Mouse (Mus musculus) lung, postnatal 25 days (tissue): Measurements from ENCODE around the gene Ccdc126.

ENCODE experiments used
- DNase-seq: peaks from one replicate; pipeline ENCODE4 v3.0.0; 2022; ENCODE audit warnings: low spot score

Gene Ccdc126

GRCm38 (mm10) chr6:49343737-49344469 is 24.8 kb downstream of the Ccdc126 start:
- no peak for DNase-seq

- peak; percentile 89 for DNase-seq
Measured at GRCm38 (mm10) chr6:49349826-49350225, 30.8 kb downstream of the Ccdc126 start.

DNA sequence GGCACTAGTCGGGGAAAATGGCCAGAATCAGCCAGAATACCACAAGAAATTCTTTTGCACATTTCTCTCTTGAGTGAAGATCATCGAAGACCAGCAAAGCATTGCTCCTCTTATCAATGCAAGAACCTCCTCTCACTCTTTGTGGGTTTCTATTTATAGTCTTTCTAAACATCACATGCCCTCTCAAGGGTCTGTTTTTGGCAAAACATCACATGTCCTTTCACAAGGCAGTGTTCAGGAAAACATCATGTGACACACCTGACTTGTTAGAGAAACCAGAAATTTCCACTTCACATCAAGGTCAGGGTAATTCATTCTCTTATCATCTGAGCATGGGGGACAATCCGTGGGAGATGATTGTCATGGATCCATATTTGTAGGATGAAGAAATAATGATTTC is 35.5 kb downstream of the Ccdc126 start:
- DNase-seq, result no peak

DNA sequence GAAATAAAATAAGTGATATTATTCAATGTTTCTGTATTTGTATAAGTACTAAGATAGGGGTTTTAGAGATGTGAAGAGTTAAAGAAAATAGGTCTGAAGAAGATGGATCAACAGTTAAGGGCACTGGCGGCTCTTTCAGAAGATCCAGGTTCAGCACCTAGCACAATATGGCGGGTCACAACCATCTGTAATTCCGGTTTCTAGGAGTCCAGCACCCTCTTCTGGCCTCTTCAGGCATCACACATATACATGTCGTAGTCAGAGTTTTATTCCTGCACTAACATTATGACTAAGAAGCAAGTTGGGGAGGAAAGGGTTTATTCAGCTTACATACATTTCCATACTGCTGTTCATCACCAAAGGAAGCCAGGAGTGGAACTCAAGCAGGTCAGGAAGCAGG is 36.1 kb downstream of the Ccdc126 start:
- DNase-seq, result no peak

GRCm38 (mm10) chr6:49360420-49360819 is 41.3 kb downstream of the Ccdc126 start:
- no peak for DNase-seq

GRCm38 (mm10) chr6:49367159-49368054 is 48.3 kb downstream of the Ccdc126 start, which contains the start of gene Fam221a:
Gene Fam221a (plus strand): TSS chr6:49367739.
- peak; percentile 95 for DNase-seq

DNA sequence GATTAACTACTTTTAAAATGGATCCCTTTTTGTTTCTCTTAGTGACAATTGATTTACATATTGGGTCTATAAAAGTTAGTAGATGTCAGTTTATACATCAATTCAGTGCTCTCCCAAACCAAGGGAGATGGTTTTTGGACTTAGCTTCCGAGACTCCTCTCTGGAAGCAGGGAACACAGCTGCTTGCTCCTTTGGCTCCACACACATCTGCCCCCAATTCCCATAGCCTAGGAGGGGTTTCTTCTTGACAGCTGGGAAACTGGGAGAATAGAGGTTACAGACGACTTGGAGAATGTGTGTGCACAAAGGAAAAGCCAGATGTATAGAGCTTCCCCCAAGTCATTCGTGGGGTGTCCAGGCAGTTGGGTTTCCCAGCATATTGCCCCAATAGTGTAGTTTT is 49.1 kb downstream of the Ccdc126 start:
- no peak for DNase-seq

- DNase-seq, result no peak
Measured at GRCm38 (mm10) chr6:49372705-49373104, 53.6 kb downstream of the Ccdc126 start.

DNA sequence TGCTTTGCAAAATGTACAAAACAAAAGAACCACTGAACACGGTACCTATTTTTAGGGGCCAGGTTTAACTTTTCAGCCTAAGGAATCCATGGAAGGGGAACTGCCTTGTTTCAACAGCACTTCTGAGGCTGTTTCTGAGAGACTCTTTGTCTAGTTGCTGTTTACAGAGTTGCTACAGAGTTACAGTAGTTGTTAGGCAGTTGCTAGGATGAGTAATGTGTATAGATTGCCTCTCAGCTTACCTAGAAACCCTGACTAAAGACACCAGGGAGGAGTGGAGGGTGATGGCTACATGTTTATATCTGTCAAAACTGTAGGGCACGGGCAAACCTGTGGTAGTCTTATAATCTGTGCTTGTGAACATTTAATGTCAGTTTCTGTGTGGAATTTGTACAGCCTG is 54.9 kb downstream of the Ccdc126 start:
- peak; percentile 44 for DNase-seq

DNA sequence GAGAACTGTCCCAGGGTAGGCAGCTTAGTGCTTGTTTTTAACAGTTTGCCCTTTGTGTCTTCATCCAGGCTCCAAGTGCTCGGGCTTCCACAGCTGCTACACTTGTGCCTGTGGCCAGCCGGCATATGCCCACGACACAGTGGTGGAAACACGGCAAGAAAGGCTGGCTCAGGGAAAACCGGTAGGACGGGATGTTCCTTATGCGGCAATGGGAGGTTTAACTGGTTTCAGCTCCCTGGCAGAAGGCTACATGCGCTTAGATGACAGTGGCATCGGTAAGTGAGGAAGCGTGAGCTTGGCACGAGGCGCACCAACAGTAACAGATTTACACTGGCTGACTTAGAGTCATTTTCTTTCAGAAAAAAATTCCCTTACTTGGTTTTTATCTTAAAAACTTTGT is 59.3 kb downstream of the Ccdc126 start:
- peak; percentile 36 for DNase-seq
